Mouse (Mus musculus) CD4-positive, CD25-positive, alpha-beta regulatory T cell, adult 2 months (primary cell): ENCODE measurements around the gene Crtc3.

Experiments used
- DNase-seq: peaks from one replicate; pipeline ENCODE4 v3.0.0-alpha.2; 2012; ENCODE audit warnings: low read depth, low spot score

The Crtc3 gene

GRCm38 (mm10) chr7:80688556-80689220 lies at the start of gene Crtc3:
Crtc3 (minus strand) TSS chr7:80688877.
- DNase-seq: peak; percentile 75

GRCm38 (mm10) chr7:80736199-80736598 lies 47.5 kb upstream of the Crtc3 start:
- DNase-seq: no peak

- DNase-seq: no peak
These were observed 44.3 kb upstream of the Crtc3 start for GRCm38 (mm10) chr7:80732986-80733385.

GRCm38 (mm10) chr7:80729662-80730061 lies 41.0 kb upstream of the Crtc3 start:
- peak; percentile 82 for DNase-seq

- no peak for DNase-seq
These were observed 32.4 kb upstream of the Crtc3 start for GRCm38 (mm10) chr7:80721041-80721440.

- DNase-seq: no peak
These were observed 30.9 kb upstream of the Crtc3 start for GRCm38 (mm10) chr7:80719582-80719981.

GRCm38 (mm10) chr7:80719038-80719437 lies 30.4 kb upstream of the Crtc3 start:
- no peak for DNase-seq

- DNase-seq: peak; percentile 43
These were observed 29.8 kb upstream of the Crtc3 start for GRCm38 (mm10) chr7:80718471-80718870.

- DNase-seq: no peak
These were observed 28.1 kb upstream of the Crtc3 start for GRCm38 (mm10) chr7:80716758-80717157.

GRCm38 (mm10) chr7:80715306-80715705 lies 26.6 kb upstream of the Crtc3 start:
- DNase-seq: no peak

- no peak for DNase-seq
These were observed 22.8 kb upstream of the Crtc3 start for GRCm38 (mm10) chr7:80711496-80711895.

GRCm38 (mm10) chr7:80710333-80710732 lies 21.7 kb upstream of the Crtc3 start:
- DNase-seq: no peak

- no peak for DNase-seq
These were observed 15.4 kb upstream of the Crtc3 start for GRCm38 (mm10) chr7:80704066-80704465.

GRCm38 (mm10) chr7:80702510-80702909 lies 13.8 kb upstream of the Crtc3 start:
- DNase-seq: no peak

- DNase-seq: no peak
These were observed 11.0 kb upstream of the Crtc3 start for GRCm38 (mm10) chr7:80699709-80700108.

- no peak for DNase-seq
These were observed 10.3 kb upstream of the Crtc3 start for GRCm38 (mm10) chr7:80698940-80699339.

- no peak for DNase-seq
These were observed 9.2 kb upstream of the Crtc3 start for GRCm38 (mm10) chr7:80697859-80698258.

GRCm38 (mm10) chr7:80696903-80697302 lies 8.2 kb upstream of the Crtc3 start:
- DNase-seq: peak; percentile 78

- DNase-seq: no peak
These were observed 7.7 kb upstream of the Crtc3 start for GRCm38 (mm10) chr7:80696334-80696733.

- DNase-seq: no peak
These were observed 3.8 kb upstream of the Crtc3 start for GRCm38 (mm10) chr7:80692472-80692871.

GRCm38 (mm10) chr7:80691131-80691530 lies 2.5 kb upstream of the Crtc3 start:
- DNase-seq: no peak

- peak; percentile 76 for DNase-seq
These were observed 529 bp upstream of the Crtc3 start for GRCm38 (mm10) chr7:80689221-80689591.

GRCm38 (mm10) chr7:80687721-80688555 lies 739 bp downstream of the Crtc3 start:
- DNase-seq: peak; percentile 68
